Mouse (Mus musculus): ENCODE results near the gene Itgb2.

Gene Itgb2

DNA sequence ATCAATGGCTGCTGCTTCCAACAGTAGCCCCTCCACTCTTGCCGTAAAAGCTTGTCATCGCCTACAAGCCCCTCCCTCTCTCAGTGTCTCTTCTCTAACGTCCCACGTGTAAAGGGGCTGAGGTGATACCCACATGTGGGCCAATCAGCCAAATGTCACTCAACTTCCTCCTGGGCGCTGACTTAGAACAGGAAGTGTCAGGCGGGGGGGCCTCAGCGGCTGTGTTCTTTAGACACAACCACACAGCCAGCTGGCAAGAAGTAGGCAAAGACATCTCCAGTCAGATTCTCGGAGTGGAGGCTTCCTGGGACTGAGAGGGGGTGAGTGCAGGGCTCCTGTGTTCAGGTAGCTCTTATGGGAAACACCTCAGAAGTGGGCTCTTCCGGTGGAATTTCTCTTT lies at the start of gene Itgb2:
Itgb2 (plus strand) TSS at position 113 of the 400 bp plus-strand sequence.
- DNase-seq (ENCODE audit: low spot score in 2 of 2), result no peak

DNA sequence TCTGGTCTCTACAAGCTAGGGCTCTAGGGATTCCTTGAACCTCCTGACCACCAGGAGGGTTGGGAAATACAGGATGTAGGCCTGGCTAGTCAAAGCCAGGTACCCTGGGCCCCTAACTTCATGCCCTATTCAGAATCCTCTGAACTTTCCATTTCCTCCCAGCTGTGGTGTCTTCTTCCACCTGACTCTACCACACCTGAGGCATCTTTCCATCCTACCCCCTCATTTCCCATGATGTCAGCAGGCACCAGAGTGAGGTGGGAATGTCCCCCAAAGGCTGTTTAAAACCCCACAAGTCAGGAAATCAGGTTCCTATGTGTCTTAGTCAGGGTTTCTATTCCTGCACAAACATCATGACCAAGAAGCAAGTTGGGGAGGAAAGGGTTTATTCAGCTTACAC lies 48.2 kb upstream of the Itgb2 start:
- DNase-seq (ENCODE audit: low spot score in 2 of 2), result no peak

DNA sequence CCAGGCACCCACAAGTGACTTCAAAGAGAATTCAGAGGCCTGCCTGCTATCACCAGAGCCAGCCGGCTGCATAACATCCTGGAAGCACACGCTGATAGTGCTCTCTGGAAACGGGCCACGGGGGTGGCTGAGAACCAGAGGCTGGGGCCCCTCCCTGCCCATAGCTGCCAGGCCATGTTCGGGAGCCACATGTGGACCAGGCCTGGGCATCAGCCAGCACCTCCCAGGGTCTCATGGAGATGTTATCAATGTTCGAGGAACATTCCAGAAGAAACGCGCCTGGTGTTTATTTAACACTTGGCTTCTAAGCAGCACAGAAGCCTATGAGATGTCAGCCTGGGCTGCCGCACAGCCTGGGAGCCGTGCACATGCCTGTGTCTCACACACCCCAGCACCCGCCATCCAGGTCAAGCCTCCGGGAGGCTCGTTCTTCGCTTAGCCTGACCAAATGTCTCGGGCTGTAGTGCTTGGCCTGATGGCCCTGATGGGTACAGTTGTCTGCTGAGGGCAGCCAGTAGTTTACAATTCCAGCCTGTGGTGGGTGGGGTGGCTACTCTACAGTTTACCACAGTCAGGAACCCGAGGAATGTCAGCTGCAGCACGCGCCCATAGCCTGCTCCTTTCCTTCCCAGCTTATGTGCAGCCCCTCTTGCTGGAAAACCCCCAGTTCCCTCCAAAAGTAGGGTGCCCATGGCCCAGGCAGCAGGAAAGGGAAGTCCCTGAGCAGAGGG lies 45.7 kb upstream of the Itgb2 start:
- no peak for DNase-seq (ENCODE audit: low spot score in 2 of 2)

DNA sequence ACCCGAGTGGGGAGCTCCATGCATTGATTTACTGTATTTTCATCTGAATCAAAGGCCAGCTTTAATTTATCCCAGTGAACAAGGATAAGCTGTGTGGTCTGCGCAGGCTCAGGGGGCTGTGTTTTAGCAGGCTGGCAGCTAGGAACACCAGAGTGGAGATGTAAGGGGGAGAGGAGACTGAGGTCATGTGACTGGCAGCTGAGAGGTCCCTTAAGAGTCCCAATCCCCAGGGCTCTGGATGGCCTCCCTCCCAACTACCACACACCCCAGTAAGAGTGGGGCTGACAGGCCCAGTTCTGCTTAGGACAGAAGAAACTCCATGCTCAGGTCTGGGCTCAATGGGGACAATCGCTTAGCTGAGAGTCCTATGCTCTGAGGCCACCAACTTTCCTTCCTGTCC lies 44.3 kb upstream of the Itgb2 start:
- no peak for DNase-seq (ENCODE audit: low spot score in 2 of 2)

DNA sequence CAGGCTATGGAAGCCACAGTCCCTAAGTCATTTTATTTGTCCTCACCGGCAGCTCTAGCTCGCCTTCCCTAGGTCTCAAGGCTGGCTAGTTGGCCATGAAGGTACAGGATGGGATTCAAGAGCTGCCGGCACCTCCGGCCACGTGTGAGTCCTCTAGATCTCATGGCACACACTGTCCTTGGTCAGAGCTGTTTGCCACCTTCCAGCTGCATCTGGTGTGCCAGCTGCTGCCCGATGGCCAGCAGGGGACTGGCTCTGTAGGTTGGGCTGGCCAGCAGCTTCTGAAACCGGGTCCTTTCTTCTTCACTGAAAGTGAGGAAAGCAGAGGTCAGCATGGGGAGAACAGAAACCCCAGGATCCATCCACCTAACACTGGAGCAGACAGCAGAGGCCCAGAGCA lies 41.9 kb upstream of the Itgb2 start:
- no peak for DNase-seq (ENCODE audit: low spot score in 2 of 2)

DNA sequence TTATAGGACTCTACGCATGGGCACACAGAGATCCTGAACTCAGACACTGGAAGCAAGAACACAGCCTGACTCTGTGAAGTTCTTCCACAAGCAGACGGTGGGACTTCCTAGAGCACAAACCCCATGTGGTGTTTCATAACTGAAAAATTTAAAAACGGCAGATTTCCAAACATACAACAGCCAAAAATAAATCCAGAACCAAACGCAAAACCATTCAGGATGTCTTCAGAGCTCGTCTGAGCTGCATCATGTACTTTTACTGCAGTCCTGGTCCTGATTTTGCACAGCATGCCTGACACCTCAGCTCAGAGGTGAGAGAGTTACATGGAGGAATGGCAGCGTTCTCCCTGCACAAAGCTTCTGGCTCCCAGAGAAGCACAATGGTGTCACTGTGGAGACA lies 38.5 kb upstream of the Itgb2 start:
- peak in 1 of 2 experiments; percentile 18 for DNase-seq (ENCODE audit: low spot score in 2 of 2)

DNA sequence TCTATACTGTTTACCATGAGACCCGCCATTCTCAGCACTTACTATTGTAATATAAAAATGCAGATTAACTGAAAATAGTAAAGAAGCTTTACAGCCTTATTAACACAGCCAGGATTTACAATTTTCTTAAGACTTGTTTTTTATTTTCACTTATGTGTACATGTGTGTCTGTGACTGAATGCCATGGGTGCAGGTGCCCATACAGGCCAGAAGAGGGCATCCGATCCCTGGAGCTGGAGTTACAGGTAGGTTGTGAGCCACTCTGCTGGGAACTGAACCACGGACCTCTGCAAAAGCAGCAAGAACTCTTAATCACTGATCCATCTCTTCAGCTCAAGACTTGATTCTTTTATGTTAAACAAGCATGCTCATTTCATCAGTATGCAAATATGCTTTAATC lies 37.2 kb upstream of the Itgb2 start:
- DNase-seq (ENCODE audit: low spot score in 2 of 2), result no peak

DNA sequence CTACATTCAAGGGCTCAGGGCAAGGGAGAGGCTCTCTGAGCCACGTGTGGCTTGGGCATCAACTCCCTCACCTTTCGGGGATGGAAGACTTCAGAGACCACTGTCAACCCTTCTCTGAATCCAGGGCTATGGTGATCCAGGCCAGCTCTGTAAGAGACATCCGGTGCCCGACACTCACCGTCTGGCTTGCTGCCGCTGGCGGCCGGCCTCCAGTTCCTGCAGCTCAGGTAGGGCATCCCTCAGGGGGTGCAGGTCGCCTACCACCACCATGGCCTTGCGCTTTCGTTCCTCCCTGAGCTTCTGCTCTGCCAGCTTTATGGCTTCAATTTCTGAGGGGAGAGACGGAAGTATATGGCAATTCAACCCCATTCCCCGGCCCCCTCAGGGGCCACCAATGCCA lies 32.9 kb upstream of the Itgb2 start:
- DNase-seq (ENCODE audit: low spot score in 2 of 2), result no peak

DNA sequence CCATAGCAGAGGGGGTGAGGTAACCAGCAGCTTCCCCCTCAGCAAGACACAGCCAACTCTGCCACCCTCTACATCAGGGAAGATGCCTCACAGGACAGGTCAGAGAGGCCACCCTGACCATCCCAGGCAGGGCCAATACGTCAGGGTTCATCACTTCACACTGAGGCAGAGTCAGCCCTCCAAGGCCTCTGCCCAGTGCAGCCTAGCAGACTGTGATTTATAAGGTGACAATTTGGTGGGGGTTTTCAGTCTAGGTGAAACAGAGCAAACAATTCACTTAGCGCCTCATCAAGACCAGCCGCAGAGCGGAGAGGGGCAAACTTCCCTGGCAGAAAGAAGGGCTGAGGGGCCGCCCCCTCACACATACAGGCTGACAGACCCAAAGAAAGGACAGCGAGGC lies 31.8 kb upstream of the Itgb2 start:
- no peak for DNase-seq (ENCODE audit: low spot score in 2 of 2)

DNA sequence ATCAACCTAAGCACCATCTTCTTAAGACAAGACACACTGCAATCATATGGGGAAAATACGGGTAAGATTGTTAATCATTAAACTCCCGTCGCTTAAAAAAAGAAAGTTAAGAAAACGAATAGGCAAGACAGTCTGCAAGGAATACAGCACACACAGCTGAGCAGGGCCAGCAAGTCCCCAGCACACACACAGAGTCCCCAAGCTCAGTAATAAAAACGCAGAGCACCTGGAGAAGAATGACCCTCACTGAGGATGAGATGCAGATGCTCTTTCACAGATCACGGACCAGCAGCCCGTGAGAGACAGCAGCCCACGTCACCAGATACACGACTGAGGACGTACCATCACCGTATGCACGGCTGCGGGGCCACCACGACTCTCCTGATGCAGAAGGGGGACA lies 29.4 kb upstream of the Itgb2 start:
- no peak for DNase-seq (ENCODE audit: low spot score in 2 of 2)

DNA sequence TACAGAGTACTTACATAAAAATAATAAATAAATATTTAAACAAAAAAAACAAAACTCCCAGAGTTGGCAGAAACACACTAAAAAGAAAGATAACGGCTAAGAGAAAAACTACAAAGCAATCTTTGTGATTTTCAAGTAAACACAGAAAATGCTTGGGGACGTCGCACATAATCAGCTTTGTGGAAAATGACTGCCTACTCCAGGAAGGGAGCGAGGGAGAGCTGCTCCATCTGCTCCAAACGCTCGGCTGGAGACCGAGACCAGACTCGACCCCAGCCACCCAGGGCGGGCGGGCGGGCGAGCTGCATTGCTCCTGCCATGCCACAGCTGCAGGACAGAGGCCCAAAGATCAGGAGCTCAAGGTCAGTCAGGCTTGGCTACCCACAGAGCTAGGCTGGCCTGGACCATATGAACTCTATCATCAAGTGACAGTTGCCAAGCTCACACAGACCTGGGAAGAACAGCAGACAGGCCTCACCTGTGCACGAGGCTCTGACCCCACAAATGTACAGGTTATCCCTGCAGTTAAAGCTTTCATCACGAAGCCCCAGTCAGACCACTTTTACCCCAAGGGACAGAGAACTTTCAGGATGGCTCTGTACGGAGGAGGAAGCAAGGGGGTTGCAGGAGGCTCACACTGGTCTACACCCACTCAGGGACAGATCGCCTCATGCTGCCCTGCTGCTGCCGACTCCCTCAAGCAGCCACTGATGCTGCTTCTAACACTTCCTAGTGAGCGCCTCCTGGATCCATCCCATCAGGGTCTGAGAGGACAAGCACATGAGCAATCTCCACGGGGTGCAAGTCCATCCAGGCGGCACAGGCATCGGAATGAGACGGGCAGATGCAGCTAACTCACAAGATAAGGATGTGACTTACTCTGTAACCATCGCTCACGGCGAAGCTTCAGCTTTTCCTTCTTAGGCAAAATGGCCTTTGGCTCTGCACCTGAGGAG lies 26.8 kb upstream of the Itgb2 start:
- DNase-seq (ENCODE audit: low spot score in 2 of 2), result no peak

DNA sequence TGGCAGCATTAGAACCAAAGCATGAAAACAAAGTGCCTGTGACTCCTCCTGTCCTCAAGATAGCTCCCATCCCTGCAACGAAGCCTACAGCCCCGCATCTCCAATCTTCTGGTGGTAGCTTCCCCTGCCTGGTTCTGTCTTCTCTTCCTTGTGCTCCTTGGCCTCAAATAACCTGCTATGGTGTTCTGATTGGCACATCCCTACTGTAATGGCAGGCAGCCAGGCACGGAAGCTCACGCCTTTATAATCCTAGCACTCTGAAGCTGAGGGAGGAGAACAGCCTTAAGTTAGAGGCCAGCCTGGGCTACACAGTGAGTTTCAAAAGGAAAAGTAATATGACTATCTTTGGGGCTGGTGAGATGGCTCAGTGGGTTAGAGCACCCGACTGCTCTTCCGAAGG lies 25.9 kb upstream of the Itgb2 start:
- DNase-seq (ENCODE audit: low spot score in 2 of 2), result no peak

DNA sequence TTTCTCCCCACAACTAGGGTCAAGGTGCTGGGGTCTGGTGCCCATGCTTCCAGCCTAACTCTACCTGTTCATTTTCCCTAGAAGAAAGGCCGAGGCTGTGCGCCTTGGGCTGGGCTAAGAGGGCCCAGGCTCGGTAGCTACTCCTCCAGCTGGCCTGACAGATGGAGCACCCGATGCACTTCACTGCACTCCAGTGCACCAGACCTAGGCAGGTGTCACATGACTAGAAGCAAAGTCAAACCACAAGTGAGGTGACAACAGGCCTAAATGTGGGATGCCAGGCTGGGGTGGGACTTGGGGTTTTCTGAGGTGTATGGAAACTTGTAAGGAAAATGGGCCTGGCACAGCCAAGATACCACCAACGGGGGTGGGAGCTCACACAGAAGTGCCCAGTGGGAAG lies 23.5 kb upstream of the Itgb2 start:
- DNase-seq (ENCODE audit: low spot score in 2 of 2), result no peak

DNA sequence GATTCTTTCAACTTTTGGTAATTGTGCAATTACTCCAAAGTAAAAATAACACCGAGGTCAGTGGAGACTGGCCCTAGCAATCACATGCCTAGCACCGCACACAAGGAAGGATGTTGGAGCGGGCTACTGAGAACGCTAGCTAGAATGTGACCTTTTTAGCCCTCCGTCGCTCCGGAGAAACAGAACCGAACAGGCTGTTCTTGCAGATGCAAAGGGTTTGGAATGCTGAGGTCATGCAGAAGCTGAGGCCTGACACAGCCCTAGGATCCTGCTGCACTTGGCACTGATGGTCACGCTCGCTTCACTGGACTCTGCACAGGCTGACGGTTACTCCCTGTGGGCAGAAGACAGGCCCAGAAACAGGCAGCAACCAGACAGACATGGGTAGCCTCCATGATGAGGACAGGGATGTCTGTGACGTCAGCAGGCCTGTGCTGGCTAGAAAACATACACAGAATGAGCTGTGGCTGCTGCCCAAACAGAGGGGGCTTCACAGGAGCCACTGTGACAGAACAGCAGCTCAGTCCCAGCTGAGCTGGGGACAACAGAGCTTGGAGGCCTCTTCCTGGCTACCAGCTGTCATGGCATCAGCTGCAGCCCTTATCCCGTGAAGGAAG lies 23.0 kb upstream of the Itgb2 start:
- no peak for DNase-seq (ENCODE audit: low spot score in 2 of 2)

DNA sequence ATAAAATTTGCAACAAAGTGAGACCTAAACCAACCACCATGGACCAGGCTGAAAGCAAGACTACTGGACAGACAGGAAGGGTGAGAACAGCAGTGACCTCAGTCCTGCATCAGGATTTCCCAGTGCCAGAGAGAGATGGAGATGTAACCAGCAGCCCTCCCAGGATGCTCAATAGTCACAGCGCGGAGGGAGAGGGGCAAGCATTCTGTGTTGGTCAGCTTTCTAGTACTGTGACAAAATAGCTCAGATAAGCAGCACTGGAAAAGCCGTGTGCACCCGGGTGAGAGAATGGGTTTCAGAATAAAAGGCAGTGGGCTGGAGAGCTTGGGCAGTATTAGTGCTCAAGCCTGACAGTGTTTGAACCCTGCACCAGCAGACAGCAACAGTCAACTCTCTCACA lies 22.3 kb upstream of the Itgb2 start:
- no peak for DNase-seq (ENCODE audit: low spot score in 2 of 2)

DNA sequence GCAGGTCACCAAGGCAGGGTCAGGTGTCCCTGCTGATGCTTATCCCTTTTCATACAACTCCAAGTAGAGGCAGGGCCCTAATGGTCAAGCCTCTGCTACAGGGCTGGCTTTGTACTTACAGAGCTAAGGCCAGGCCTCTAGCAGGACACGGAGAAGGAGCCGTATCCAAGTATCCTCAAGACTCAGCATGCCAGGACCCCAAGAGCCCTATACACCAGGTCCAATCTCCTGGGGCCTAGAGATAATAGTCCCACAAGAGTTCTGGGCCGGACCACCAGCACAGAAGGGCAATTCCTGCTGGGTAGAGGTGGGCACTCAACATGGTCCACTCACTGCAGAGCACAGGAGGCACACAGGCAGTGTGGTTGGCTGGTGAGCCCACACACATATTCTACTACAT lies 21.3 kb upstream of the Itgb2 start:
- no peak for DNase-seq (ENCODE audit: low spot score in 2 of 2)

DNA sequence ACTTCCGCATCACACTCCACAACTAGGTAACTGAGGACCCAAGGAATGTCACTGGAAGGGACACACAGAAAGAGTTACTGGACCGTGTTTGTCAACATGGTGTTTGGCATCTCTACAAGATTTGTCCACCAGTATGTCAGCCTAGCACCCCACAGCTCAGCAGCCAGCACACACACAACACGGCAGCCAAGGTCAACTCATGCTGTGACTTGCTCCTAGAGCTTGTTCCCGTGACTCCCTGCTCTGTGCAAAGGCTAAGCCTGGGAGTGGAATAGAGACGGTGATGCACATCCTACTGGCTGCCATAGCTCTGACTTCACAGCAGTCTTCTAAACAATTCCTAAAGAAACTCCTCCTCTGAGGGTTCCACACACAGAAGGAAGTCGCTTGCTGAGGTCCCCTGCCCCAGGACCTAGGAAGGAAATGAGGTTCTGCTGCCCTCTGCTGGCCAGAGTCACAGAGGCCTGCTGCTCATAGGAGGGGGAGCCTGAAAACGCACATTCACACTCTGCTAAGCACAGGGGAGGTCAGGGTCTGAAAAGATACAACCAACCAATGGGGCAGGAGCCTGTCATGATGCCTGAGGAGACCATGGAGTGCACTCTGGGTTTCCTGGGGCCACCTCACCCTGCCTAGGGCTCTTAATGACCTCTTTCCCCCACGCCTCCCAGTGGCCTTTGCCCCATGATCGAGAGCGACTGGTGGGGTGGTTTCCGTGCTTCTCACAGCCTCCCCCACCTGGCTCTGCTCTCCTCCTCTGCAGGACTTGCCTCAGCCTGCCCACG lies 20.5 kb upstream of the Itgb2 start:
- peak; percentile 73 to 87 for DNase-seq (ENCODE audit: low spot score in 2 of 2)

DNA sequence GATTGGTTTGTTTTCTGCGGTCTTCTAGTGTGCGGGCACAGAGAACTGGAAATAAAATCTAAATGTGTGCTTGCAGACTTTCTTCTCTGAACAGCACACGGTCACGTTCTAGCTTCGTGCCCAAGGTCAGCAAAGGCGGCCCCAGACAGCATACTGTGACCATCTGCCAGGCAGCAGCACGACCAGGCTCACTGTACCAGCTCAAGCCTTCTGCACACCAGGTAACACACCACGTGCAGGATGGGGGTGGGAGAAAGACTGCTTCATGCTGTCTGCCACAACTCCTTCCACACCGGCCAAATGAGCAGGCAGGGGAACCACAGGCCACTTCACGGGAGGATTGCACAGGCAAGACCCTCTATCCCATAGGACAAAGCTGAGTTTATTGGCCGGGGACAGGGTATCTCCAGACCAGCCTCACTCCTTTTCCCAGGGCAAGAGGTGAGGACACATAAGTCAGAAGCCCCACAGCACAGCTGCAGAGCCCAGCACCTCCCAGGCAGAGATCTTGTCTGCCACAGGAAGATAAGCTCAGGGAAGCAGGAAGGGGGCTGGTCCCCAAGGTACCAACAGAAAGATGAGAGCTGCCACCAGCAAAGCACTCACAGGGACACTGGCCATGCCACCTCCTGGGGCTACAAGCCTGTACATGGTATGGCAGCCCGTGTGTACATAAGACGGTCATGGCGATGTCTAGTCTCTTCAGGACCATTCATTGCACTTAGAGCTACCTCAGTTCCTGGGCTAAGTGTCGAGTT lies 19.6 kb upstream of the Itgb2 start:
- peak in 1 of 2 experiments; percentile 26 for DNase-seq (ENCODE audit: low spot score in 2 of 2)

DNA sequence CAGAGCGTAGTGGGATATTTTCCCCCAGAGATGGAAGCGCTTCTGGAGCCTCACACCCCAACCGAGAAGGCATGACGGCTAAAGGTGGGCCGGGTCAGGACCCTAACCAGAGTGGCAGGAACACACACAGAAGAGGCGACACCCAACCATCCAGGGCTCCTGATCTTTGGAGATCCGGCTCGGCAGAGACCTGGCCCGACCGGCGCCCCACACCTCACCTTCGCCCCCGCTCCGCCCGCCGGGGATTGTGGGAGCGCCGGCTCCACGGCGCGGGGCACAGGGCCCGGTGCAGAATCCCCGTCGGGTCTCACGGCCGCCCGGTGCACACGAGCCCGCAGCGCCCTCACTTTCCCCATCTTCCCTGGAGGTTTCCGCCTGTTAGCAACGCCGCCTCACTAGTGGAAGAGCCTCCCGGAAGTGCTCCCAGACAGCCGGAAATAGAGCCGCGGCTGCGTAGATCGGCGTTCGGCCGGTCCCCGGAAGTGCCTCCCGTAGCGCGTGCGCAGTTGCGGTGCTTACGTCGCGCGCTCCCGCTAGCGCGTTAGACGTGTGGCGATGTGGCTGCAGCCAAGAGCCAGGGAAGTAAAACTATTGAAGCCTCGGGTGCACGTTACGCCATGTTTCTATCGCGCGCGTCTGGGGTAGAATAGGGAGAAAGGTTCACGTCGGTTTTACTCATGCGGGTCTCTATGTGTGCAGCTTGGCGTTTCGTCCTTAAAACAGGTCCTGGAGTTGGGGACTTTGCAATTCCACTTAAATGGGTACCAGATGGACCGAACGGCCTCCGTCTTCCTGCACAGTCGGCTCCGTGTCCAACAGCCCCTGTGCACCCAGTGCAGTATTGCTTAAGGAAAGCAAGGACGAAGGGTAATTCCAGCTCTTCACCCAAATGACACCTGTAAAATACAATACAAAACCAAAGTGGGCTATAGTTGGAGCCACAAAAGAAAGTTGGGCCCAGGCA lies 14.4 kb upstream of the Itgb2 start, which contains the start of gene Fam207a:
Fam207a (minus strand) TSS at position 401 of the 964 bp plus-strand sequence.
- DNase-seq (ENCODE audit: low spot score in 2 of 2), result peak; percentile 93 to 94
